27 mouse cellular contexts compared by ENCODE assay signal in the genomic region with DNA sequence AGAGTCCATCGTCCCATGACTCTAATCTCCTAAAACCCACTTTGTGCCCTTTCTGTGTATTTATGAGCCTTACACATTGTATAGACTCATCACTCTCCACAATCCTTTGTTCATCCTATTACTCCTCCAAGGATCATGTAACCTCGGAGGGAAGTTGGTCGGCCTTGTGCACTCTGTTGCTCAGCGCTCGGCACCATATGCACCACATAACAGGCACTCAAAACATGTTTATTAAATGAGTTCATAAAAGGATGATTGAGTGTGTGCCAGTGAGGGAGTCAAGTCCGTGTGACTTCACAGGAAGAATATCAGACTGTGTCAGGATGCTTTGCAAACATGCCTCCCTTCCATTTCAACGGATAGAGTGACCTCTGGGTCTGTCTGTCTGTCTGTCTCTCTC.
DNase-seq lines count a peak whose midpoint lies in the region; ATAC-seq and TF ChIP-seq lines count a peak whose summit lies in the region.
"Had no signal": no experiment of that assay in that cellular context is flagged by ENCODE, and none has a peak within 500 bp of the region (broad histone marks: within the 10 kb centered on the region; RNA-seq: fewer than 3 reads in every experiment).

No protein-coding gene starts in this region.

- peak; percentile 94 for ATAC-seq in lung, embryonic 16.5 days (ENCODE audit: low read depth)
- ATAC-seq in activated CD4-positive, CD25-positive, alpha-beta regulatory T cell, adult 4 months, result no peak
- no peak for ATAC-seq in midbrain, postnatal 0 days (ENCODE audit: low FRiP score)
- ATAC-seq: CD4-positive, CD25-positive, alpha-beta regulatory T cell, adult 4 months; forebrain, embryonic 15.5 days; hindbrain, embryonic 16.5 days had no signal

- peak overlapping the region; percentile 70; the same call in 1 of the 2 replicates for H3K27ac ChIP-seq in lung, embryonic 16.5 days (ENCODE audit: low read length)
- no peak overlapping the region for H3K27ac ChIP-seq in midbrain, postnatal 0 days (ENCODE audit: low read depth, low read length)
- H3K27ac ChIP-seq: embryonic facial prominence, embryonic 10.5 days; embryonic facial prominence, embryonic 13.5 days; forebrain, embryonic 12.5 days; forebrain, embryonic 15.5 days; heart, embryonic 15.5 days; hindbrain, embryonic 10.5 days; hindbrain, embryonic 13.5 days had no signal

- peak; percentile 45 for DNase-seq in lung, postnatal 10 days
- DNase-seq in lung, postnatal 36 days, result peak; percentile 42
- DNase-seq in cerebellum, adult 11-12 months, result no peak
- no peak for DNase-seq in midbrain, postnatal 0 days (ENCODE audit: low spot score)
- DNase-seq: adrenal gland, adult 8-10 months; adrenal gland, postnatal 25 days; cerebellum, adult 2 months; cerebellum, adult 9-11 months; cerebellum, postnatal 36 days; embryo, embryonic 11 days; gastrocnemius, postnatal 25 days; heart, adult 18-20 months; heart, postnatal 10 days; heart, postnatal 36 days had no signal

- 33% methylated on average over 7 of the region's 7 CpGs for WGBS in lung, embryonic 16.5 days
- 75% methylated on average over 7 of the region's 7 CpGs for WGBS in midbrain, postnatal 0 days

- H3K4me3 ChIP-seq in lung, embryonic 16.5 days (ENCODE audit: low read length), result no peak overlapping the region
- H3K4me3 ChIP-seq in midbrain, postnatal 0 days (ENCODE audit: low read depth, low read length), result no peak overlapping the region
- H3K4me3 ChIP-seq: embryonic facial prominence, embryonic 10.5 days; embryonic facial prominence, embryonic 13.5 days; erythroblast, embryonic 14.5 days; forebrain, embryonic 12.5 days; forebrain, embryonic 15.5 days; heart, embryonic 12.5 days; heart, embryonic 15.5 days; hindbrain, embryonic 10.5 days; hindbrain, embryonic 13.5 days had no signal

- H3K36me3 ChIP-seq in lung, embryonic 16.5 days (ENCODE audit: control insufficient read depth, insufficient read depth, low read length), result no peaks in the 10 kb centered on the region
- no peaks in the 10 kb centered on the region for H3K36me3 ChIP-seq in midbrain, postnatal 0 days (ENCODE audit: insufficient read depth, low read length)
- H3K36me3 ChIP-seq: embryonic facial prominence, embryonic 10.5 days; embryonic facial prominence, embryonic 13.5 days; forebrain, embryonic 12.5 days; forebrain, embryonic 15.5 days; heart, embryonic 12.5 days; heart, embryonic 15.5 days; hindbrain, embryonic 10.5 days; hindbrain, embryonic 13.5 days had no signal

- H3K9ac ChIP-seq in lung, embryonic 16.5 days (ENCODE audit: low read length), result no peak overlapping the region
- H3K9ac ChIP-seq in midbrain, postnatal 0 days (replicated peaks; ENCODE audit: low read length, poor library complexity, severe bottlenecking), result no peak overlapping the region
- H3K9ac ChIP-seq: embryonic facial prominence, embryonic 13.5 days; forebrain, embryonic 12.5 days; forebrain, embryonic 15.5 days; heart, embryonic 12.5 days; heart, embryonic 15.5 days; hindbrain, embryonic 13.5 days had no signal

- no peaks in the 10 kb centered on the region for H3K27me3 ChIP-seq in lung, embryonic 16.5 days (ENCODE audit: control insufficient read depth, insufficient read depth, low read depth, low read length)
- H3K27me3 ChIP-seq in midbrain, postnatal 0 days (ENCODE audit: insufficient read depth, low read length), result no peaks in the 10 kb centered on the region
- H3K27me3 ChIP-seq: embryonic facial prominence, embryonic 13.5 days; forebrain, embryonic 12.5 days; forebrain, embryonic 15.5 days; heart, embryonic 12.5 days; heart, embryonic 15.5 days; hindbrain, embryonic 13.5 days had no signal

- H3K9me3 ChIP-seq in lung, embryonic 16.5 days (ENCODE audit: control insufficient read depth, low read length), result no peaks in the 10 kb centered on the region
- H3K9me3 ChIP-seq in midbrain, postnatal 0 days (ENCODE audit: low read length), result no peaks in the 10 kb centered on the region
- H3K9me3 ChIP-seq: embryonic facial prominence, embryonic 10.5 days; embryonic facial prominence, embryonic 13.5 days; forebrain, embryonic 12.5 days; forebrain, embryonic 15.5 days; heart, embryonic 12.5 days; heart, embryonic 15.5 days; hindbrain, embryonic 10.5 days; hindbrain, embryonic 13.5 days had no signal

- TF ChIP-seq CTCF in midbrain, postnatal 0 days (IDR thresholded peaks at IDR 0.05), result no peak

- peaks cover 6% of the 10 kb centered on the region; the same call in 1 of the 2 replicates for H3K4me1 ChIP-seq in lung, embryonic 16.5 days (replicated peaks; ENCODE audit: control insufficient read depth, insufficient read depth, low read length)
- H3K4me1 ChIP-seq in midbrain, postnatal 0 days (ENCODE audit: insufficient read depth, low read length), result no peaks in the 10 kb centered on the region
- H3K4me1 ChIP-seq: forebrain, embryonic 12.5 days; forebrain, embryonic 15.5 days; heart, embryonic 12.5 days; heart, embryonic 15.5 days; hindbrain, embryonic 10.5 days; hindbrain, embryonic 13.5 days had no signal

- no peak overlapping the region for H3K4me2 ChIP-seq in lung, embryonic 16.5 days (ENCODE audit: low read depth, low read length)
- no peak overlapping the region for H3K4me2 ChIP-seq in midbrain, postnatal 0 days (ENCODE audit: low read depth, low read length, poor library complexity, severe bottlenecking)
- H3K4me2 ChIP-seq: embryonic facial prominence, embryonic 13.5 days; forebrain, embryonic 12.5 days; forebrain, embryonic 15.5 days; heart, embryonic 12.5 days; heart, embryonic 15.5 days; hindbrain, embryonic 13.5 days had no signal

Comparison
In these comparisons a context has a peak if more than half of its experiments do, and no peak if none do; other contexts are left out.
1. DNase-seq: peak in lung, postnatal 10 days (single experiment) and lung, postnatal 36 days (single experiment); none in cerebellum, adult 11-12 months (single experiment) and midbrain, postnatal 0 days (single experiment).